Mouse (Mus musculus) neural tube, embryonic 13.5 days (tissue): ENCODE measurements around the gene Sectm1a. TPM values are rescaled to one million over a fixed set of nuclear protein-coding genes. Genes with fewer than 3 reads are reported as not detected.

Source experiments
- ATAC-seq: fragments of 200-750 bp; cut with Nextera tagmentation; 2 replicates; pipeline ENCODE4 v1.8.0; 2017; ENCODE audit warnings: low read depth, mild to moderate bottlenecking, moderate TSS enrichment, moderate library complexity
- H3K27ac ChIP-seq: fragments of 300-500 bp; sonication (generic); replicated peaks from 2 replicates; pipeline ENCODE4 v1.5.1; 2015; ENCODE audit warnings: moderate library complexity, mild to moderate bottlenecking, inconsistent platforms
- H3K27me3 ChIP-seq: fragments of 300-500 bp; sonication (generic); 2 replicates; pipeline ENCODE4 v1.6.1; 2015; ENCODE audit warnings: mild to moderate bottlenecking, inconsistent platforms
- H3K36me3 ChIP-seq: fragments of 300-500 bp; sonication (generic); 2 replicates; pipeline ENCODE4 v1.6.1; 2015; ENCODE audit warnings: mild to moderate bottlenecking, inconsistent platforms
- H3K4me1 ChIP-seq: fragments of 300-500 bp; sonication (generic); replicated peaks from 2 replicates; pipeline ENCODE4 v1.6.1; 2015; ENCODE audit warnings: inconsistent platforms
- H3K4me2 ChIP-seq: fragments of 300-500 bp; sonication (generic); 2 replicates; pipeline ENCODE4 v1.6.1; 2015; ENCODE audit warnings: inconsistent platforms, mild to moderate bottlenecking, moderate library complexity
- H3K4me3 ChIP-seq: fragments of 300-500 bp; sonication (generic); 2 replicates; pipeline ENCODE4 v1.5.1; 2015; ENCODE audit warnings: mild to moderate bottlenecking, inconsistent platforms
- H3K9ac ChIP-seq: fragments of 300-500 bp; sonication (generic); 2 replicates; pipeline ENCODE4 v1.6.1; 2015; ENCODE audit warnings: moderate library complexity, mild to moderate bottlenecking, inconsistent platforms
- H3K9me3 ChIP-seq: fragments of 300-500 bp; sonication (generic); 2 replicates; pipeline ENCODE4 v1.6.1; 2016; ENCODE audit warnings: inconsistent platforms
- WGBS: fragments of 180-500 bp; shearing (Covaris S2); methylation state at CpG from one replicate; pipeline ENCODE4 v1.1.7; 2015; 5-methylcytosine and 5-hydroxymethylcytosine counted together
- polyA plus RNA-seq: library from polyadenylated mRNA; unstranded; fragments of >200 nt; fragmentation: Nextera tagmentation; extraction: Ambion mirVana; gene quantifications from 2 replicates; pipeline ENCODE4 v1.2.1, GENCODE M21; 2015

Sectm1a gene
- polyA plus RNA-seq: not detected in 2 replicates

GRCm38 (mm10) chr11:121081120-121081519 lies at the start of gene Sectm1a:
TSS of gene Sectm1a (minus strand) at chr11:121081220.
- H3K9ac ChIP-seq: no peak within 1 kb of the TSS
- no peak within 1 kb of the TSS for H3K4me2 ChIP-seq
- H3K36me3 ChIP-seq: no peaks in the 10 kb centered on the region
- WGBS: 78% methylated on average over 3 of the region's 3 CpGs
- H3K4me3 ChIP-seq: no peak within 1 kb of the TSS
- no peaks in the 10 kb centered on the region for H3K27me3 ChIP-seq
- no peaks in the 10 kb centered on the region for H3K9me3 ChIP-seq
- no peak for ATAC-seq
- no peak within 1 kb of the TSS for H3K27ac ChIP-seq
- H3K4me1 ChIP-seq: no peaks in the 10 kb centered on the region

DNA sequence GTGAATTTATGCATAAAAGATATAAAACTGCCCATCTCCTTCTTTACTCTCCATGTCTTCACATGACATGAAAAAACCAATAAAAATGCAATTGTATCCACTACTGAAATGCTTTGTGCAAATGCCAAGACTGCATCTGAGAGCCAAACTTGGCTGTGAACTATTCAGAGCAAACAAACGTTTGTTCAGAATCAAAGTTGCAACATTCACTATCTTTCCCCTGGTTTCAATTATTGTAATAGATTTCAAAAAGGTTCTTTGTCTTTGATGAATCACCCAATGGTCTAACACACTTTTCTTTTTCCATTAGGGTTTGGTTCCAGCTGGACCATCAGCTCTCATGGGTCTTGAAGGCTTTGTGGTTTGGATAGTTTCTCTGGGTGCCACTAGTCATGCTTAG lies 48.6 kb upstream of the Sectm1a start:
- H3K36me3 ChIP-seq: no peaks in the 10 kb centered on the region
- no peak for ATAC-seq

DNA sequence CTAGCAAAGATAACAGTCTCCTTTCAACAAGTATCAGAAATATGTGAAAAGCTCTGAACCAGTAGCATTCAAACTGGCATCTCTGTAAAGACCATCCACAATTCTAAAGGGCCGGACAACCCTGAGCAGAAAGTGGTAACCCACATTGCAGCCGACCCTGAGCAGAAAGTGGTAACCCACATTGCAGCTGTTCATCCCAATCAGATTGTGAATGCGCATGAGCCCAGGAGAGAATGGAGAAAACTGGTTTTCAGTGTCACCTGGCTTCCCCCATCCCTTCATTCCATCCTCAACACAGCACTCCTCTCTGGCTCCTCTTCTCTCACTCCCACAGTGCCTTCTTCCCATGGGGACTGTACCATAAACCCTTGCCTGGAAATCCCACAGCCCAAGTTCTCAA lies 46.4 kb upstream of the Sectm1a start:
- Histone ChIP-seq H3K27ac (no peak overlapping the region), H3K4me2 (no peak overlapping the region), H3K9ac (no peak overlapping the region), H3K9me3 (no peaks in the 10 kb centered on the region), H3K4me1 (no peaks in the 10 kb centered on the region), H3K27me3 (no peaks in the 10 kb centered on the region), H3K4me3 (no peak overlapping the region), H3K36me3 (no peaks in the 10 kb centered on the region)
- no peak for ATAC-seq
- 87% methylated on average over 3 of the region's 3 CpGs for WGBS

More for the DNA sequence above, 48.6 kb upstream of the Sectm1a start:
- Histone ChIP-seq H3K9ac (no peak overlapping the region), H3K4me3 (no peak overlapping the region), H3K27ac (no peak overlapping the region), H3K4me1 (no peaks in the 10 kb centered on the region), H3K27me3 (no peaks in the 10 kb centered on the region), H3K4me2 (no peak overlapping the region), H3K9me3 (no peaks in the 10 kb centered on the region)
- WGBS: 83% methylated on average over 1 of the region's 1 CpGs

- Histone ChIP-seq H3K4me2 (no peak overlapping the region), H3K27ac (no peak overlapping the region), H3K36me3 (no peaks in the 10 kb centered on the region), H3K27me3 (no peaks in the 10 kb centered on the region), H3K4me3 (no peak overlapping the region), H3K9me3 (no peaks in the 10 kb centered on the region), H3K4me1 (no peaks in the 10 kb centered on the region), H3K9ac (no peak overlapping the region)
- no peak for ATAC-seq
- WGBS: 78% methylated on average over 1 of the region's 1 CpGs
Measured at GRCm38 (mm10) chr11:121126395-121126794, 45.4 kb upstream of the Sectm1a start.

DNA sequence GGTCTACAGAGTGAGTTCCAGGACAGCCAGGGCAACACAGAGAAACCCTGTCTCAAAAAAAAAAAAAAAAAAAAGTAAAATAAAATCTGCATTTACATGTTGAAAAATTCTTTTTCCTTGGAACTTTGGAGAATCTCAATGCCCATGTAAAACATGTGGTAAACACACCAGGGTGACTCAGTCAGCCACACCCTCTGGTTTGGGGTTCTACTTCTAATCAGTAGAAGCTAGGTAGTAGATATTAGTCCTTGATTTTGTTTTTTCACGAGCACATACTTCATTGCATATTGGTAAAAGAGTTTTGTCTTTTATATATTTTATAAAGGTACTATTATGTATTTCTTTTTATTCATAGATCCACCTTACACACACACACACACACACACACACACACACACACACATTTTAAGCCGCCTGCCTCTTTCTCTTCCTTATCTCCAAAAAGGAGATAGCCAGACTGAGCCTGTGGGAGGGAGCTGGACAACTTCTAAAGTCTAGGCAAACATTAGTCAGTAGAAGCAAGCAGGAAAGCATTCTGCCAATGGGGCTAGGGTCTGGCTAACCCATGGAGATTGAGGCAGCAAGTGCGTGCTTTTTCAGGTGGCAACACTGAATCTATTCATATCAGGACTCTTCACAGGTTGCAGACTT lies 44.6 kb upstream of the Sectm1a start:
- no peak for ATAC-seq
- Histone ChIP-seq H3K4me2 (no peak overlapping the region), H3K36me3 (no peaks in the 10 kb centered on the region), H3K4me1 (no peaks in the 10 kb centered on the region), H3K9me3 (no peaks in the 10 kb centered on the region), H3K27ac (no peak overlapping the region), H3K9ac (no peak overlapping the region), H3K27me3 (no peaks in the 10 kb centered on the region), H3K4me3 (no peak overlapping the region)
- 95% methylated on average over 3 of the region's 3 CpGs for WGBS

GRCm38 (mm10) chr11:121123438-121123837 lies 42.4 kb upstream of the Sectm1a start:
- WGBS: 87% methylated on average over 4 of the region's 4 CpGs
- H3K9ac ChIP-seq: no peak overlapping the region
- no peak overlapping the region for H3K4me2 ChIP-seq
- no peak overlapping the region for H3K4me3 ChIP-seq
- no peaks in the 10 kb centered on the region for H3K9me3 ChIP-seq
- H3K27ac ChIP-seq: no peak overlapping the region
- no peaks in the 10 kb centered on the region for H3K4me1 ChIP-seq
- ATAC-seq: no peak
- H3K36me3 ChIP-seq: no peaks in the 10 kb centered on the region
- H3K27me3 ChIP-seq: no peaks in the 10 kb centered on the region

- ATAC-seq: no peak
Measured at GRCm38 (mm10) chr11:121122024-121122670, 41.1 kb upstream of the Sectm1a start.

GRCm38 (mm10) chr11:121121151-121121550 lies 40.1 kb upstream of the Sectm1a start:
- Histone ChIP-seq H3K4me2 (no peak overlapping the region), H3K27ac (no peak overlapping the region), H3K9ac (no peak overlapping the region), H3K36me3 (no peaks in the 10 kb centered on the region), H3K27me3 (no peaks in the 10 kb centered on the region), H3K4me3 (no peak overlapping the region), H3K4me1 (no peaks in the 10 kb centered on the region), H3K9me3 (no peaks in the 10 kb centered on the region)
- ATAC-seq: no peak
- WGBS: 77% methylated on average over 3 of the region's 3 CpGs

More at GRCm38 (mm10) chr11:121122024-121122670, 41.1 kb upstream of the Sectm1a start:
- no peak overlapping the region for H3K4me3 ChIP-seq
- no peaks in the 10 kb centered on the region for H3K9me3 ChIP-seq
- no peaks in the 10 kb centered on the region for H3K36me3 ChIP-seq
- H3K9ac ChIP-seq: no peak overlapping the region
- H3K27ac ChIP-seq: no peak overlapping the region
- no peak overlapping the region for H3K4me2 ChIP-seq
- WGBS: 77% methylated on average over 2 of the region's 2 CpGs
- H3K27me3 ChIP-seq: no peaks in the 10 kb centered on the region
- no peaks in the 10 kb centered on the region for H3K4me1 ChIP-seq

- H3K9ac ChIP-seq: no peak within 1 kb of the TSS
- no peaks in the 10 kb centered on the region for H3K9me3 ChIP-seq
- no peak for ATAC-seq
- H3K27ac ChIP-seq: no peak within 1 kb of the TSS
- no peaks in the 10 kb centered on the region for H3K27me3 ChIP-seq
- H3K36me3 ChIP-seq: no peaks in the 10 kb centered on the region
- no peak within 1 kb of the TSS for H3K4me2 ChIP-seq
- H3K4me1 ChIP-seq: no peaks in the 10 kb centered on the region
- WGBS: 75% methylated on average over 3 of the region's 3 CpGs
- no peak within 1 kb of the TSS for H3K4me3 ChIP-seq
Measured at GRCm38 (mm10) chr11:121118577-121118976, 37.6 kb upstream of the Sectm1a start, which contains the start of gene Tex19.2. TSS of gene Tex19.2 (minus strand) at chr11:121118677.

DNA sequence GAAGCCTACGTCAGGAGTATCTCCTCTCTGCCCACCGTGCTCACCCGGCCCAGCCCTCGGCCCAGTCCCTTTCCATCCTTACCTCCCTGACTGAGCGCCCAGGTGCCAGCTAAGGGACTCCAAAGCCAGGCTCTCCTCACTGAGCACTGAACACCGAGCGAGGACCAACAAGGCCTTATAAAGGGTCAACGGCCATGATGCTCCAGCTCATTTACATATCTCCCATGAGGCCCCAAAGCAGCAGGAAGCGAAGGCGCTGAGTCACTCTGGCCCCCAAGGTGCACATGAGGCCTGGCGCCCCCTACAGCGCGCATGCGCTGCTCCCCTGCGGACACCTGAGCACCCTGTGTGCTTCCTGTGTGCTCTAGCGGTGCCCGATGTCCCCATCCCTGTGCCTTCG lies 37.1 kb upstream of the Sectm1a start:
- WGBS: 91% methylated on average over 18 of the region's 18 CpGs
- H3K4me1 ChIP-seq: no peaks in the 10 kb centered on the region
- H3K36me3 ChIP-seq: no peaks in the 10 kb centered on the region
- no peak overlapping the region for H3K27ac ChIP-seq
- no peak for ATAC-seq
- H3K9me3 ChIP-seq: no peaks in the 10 kb centered on the region
- H3K4me2 ChIP-seq: no peak overlapping the region
- no peak overlapping the region for H3K9ac ChIP-seq
- H3K4me3 ChIP-seq: no peak overlapping the region
- no peaks in the 10 kb centered on the region for H3K27me3 ChIP-seq

- Histone ChIP-seq H3K4me3 (no peak overlapping the region), H3K9me3 (no peaks in the 10 kb centered on the region), H3K27ac (no peak overlapping the region), H3K9ac (no peak overlapping the region), H3K36me3 (no peaks in the 10 kb centered on the region), H3K27me3 (no peaks in the 10 kb centered on the region), H3K4me1 (no peaks in the 10 kb centered on the region), H3K4me2 (no peak overlapping the region)
- ATAC-seq: no peak
- WGBS: 79% methylated on average over 5 of the region's 5 CpGs
Measured at GRCm38 (mm10) chr11:121112091-121112775, 31.2 kb upstream of the Sectm1a start.

- no peaks in the 10 kb centered on the region for H3K27me3 ChIP-seq
- no peaks in the 10 kb centered on the region for H3K36me3 ChIP-seq
- H3K27ac ChIP-seq: no peak overlapping the region
- H3K4me3 ChIP-seq: no peak overlapping the region
- H3K9ac ChIP-seq: no peak overlapping the region
- H3K4me2 ChIP-seq: no peak overlapping the region
- no peaks in the 10 kb centered on the region for H3K4me1 ChIP-seq
- WGBS: 74% methylated on average over 1 of the region's 1 CpGs
- H3K9me3 ChIP-seq: no peaks in the 10 kb centered on the region
- ATAC-seq: no peak
Measured at GRCm38 (mm10) chr11:121111601-121112000, 30.6 kb upstream of the Sectm1a start.
